Mouse (Mus musculus): ENCODE data around the gene Hsh2d. TPM values are rescaled to one million over a fixed set of nuclear protein-coding genes. Genes with fewer than 3 reads are reported as not detected.

The Hsh2d gene
- polyA plus RNA-seq, 1 experiment = 0.29 TPM

GRCm38 (mm10) chr8:72153382-72153781, 36.1 kb upstream of the Hsh2d start:
- TF ChIP-seq POLR2A (IDR thresholded peaks at IDR 0.05; ENCODE audit: borderline replicate concordance, low read depth, low read length) (no peak), CTCF (IDR thresholded peaks at IDR 0.05; ENCODE audit: low read depth, low read length) (no peak)
- Histone ChIP-seq H3K4me3 (ENCODE audit: insufficient read depth, low read length) (no peak overlapping the region), H3K4me1 (ENCODE audit: control insufficient read depth, insufficient read depth, low read length) (peaks cover 38% of the 10 kb centered on the region), H3K27ac (ENCODE audit: insufficient read depth, low read depth, low read length) (no peak overlapping the region)

DNA sequence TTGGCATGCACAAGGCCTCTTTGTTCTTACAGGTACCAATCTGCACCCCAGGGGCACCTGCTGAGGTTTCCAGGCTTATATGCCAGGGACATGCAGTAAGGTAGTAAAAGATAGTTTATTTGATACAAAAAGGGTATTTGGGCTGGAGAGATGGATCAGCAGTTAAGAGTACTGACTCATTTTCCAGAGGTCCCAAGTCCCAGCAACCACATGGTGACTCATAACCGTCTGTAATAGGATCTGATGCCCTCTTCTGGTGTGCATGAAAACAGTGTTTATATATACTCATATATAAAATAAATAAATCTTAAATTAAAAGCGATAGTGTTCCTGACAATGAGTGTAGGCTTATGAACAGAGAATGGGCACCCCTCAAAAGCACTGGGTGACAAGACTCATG, 31.3 kb upstream of the Hsh2d start:
- H3K4me1 ChIP-seq (ENCODE audit: control insufficient read depth, insufficient read depth, low read length) = peaks cover 37% of the 10 kb centered on the region
- H3K27ac ChIP-seq (ENCODE audit: insufficient read depth, low read depth, low read length) = no peak overlapping the region
- H3K4me3 ChIP-seq (ENCODE audit: insufficient read depth, low read length) = no peak overlapping the region
- TF ChIP-seq CTCF (IDR thresholded peaks at IDR 0.05; ENCODE audit: low read depth, low read length) (no peak), POLR2A (IDR thresholded peaks at IDR 0.05; ENCODE audit: borderline replicate concordance, low read depth, low read length) (no peak)

DNA sequence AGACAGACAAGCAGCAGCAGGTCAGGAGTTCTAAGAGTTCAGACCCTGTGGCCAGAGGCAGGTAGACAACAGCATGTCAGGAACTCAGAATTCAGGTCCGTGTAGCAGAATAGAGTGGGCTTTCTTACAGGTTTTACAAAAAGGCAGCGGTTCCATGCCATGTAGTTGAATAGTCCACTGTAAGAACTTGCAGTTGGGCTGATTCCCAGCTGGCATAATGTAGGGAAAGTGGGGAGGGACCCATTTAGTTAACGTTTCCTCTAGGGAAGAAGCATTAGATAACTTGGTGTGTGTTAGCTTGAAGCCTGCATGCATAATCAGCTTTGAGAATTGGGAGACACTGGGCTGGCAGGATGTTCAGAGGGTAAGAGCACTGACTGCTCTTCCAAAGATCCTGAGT, 30.7 kb upstream of the Hsh2d start:
- Histone ChIP-seq H3K4me3 (ENCODE audit: insufficient read depth, low read length) (no peak overlapping the region), H3K27ac (ENCODE audit: insufficient read depth, low read depth, low read length) (no peak overlapping the region), H3K4me1 (ENCODE audit: control insufficient read depth, insufficient read depth, low read length) (peaks cover 35% of the 10 kb centered on the region)
- TF ChIP-seq POLR2A (IDR thresholded peaks at IDR 0.05; ENCODE audit: borderline replicate concordance, low read depth, low read length) = no peak
- no peak for TF ChIP-seq CTCF (IDR thresholded peaks at IDR 0.05; ENCODE audit: low read depth, low read length)

DNA sequence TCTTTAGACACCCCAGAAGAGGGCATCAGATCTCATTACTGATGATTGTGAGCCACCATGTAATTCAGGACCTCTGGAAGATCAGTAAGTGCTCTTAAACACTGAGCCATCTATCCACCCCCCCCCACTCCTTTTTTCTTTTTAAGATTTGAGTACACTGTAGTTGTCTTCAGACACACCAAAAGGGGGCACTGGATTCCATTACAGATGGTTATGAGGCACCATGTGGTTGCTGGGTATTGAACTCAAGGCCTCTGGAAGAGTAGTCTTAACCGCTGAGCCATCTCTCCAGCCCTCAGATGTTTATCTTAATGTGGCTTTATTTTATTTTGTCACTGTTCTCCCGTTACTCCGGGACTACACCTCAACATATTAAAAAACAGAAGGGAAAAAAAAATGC, 29.4 kb upstream of the Hsh2d start:
- Histone ChIP-seq H3K27ac (ENCODE audit: insufficient read depth, low read depth, low read length) (no peak overlapping the region), H3K4me1 (ENCODE audit: control insufficient read depth, insufficient read depth, low read length) (peaks cover 25% of the 10 kb centered on the region), H3K4me3 (ENCODE audit: insufficient read depth, low read length) (peak overlapping the region; percentile 76)
- no peak for TF ChIP-seq POLR2A (IDR thresholded peaks at IDR 0.05; ENCODE audit: borderline replicate concordance, low read depth, low read length)
- no peak for TF ChIP-seq CTCF (IDR thresholded peaks at IDR 0.05; ENCODE audit: low read depth, low read length)

- Histone ChIP-seq H3K4me3 (ENCODE audit: insufficient read depth, low read length) (peak within 1 kb of the TSS; percentile 82), H3K27ac (ENCODE audit: insufficient read depth, low read depth, low read length) (peak within 1 kb of the TSS; percentile 79), H3K4me1 (ENCODE audit: control insufficient read depth, insufficient read depth, low read length) (peaks cover 25% of the 10 kb centered on the region)
- TF ChIP-seq POLR2A (IDR thresholded peaks at IDR 0.05; ENCODE audit: borderline replicate concordance, low read depth, low read length) = no peak
- no peak for TF ChIP-seq CTCF (IDR thresholded peaks at IDR 0.05; ENCODE audit: low read depth, low read length)
Observed at GRCm38 (mm10) chr8:72160707-72161697, 28.4 kb upstream of the Hsh2d start, which contains the start of gene Rab8a. Gene Rab8a (plus strand): TSS chr8:72161200.

DNA sequence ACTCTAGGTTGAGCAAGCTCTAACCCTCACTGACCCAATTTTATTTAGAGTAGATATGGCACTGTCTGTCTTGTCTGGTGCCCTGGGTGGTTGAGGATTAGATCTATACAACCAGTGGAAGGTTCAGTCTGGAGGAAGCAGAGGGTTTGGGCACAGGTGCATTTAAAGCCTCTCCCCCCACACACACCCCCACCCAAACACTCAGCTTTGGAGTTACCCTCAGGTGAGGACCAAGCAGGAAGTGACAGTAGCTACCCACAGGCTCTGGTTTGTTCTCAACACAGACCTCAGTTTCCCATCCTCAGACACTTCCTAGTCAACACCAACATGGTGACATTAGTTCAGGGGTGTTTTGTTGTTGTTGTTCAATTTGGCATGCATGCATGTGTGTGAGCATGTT, 26.6 kb upstream of the Hsh2d start:
- peak overlapping the region; percentile 82; the same call in 1 of the 2 replicates for H3K4me3 ChIP-seq (ENCODE audit: insufficient read depth, low read length)
- TF ChIP-seq POLR2A (IDR thresholded peaks at IDR 0.05; ENCODE audit: borderline replicate concordance, low read depth, low read length) = no peak
- no peak for TF ChIP-seq CTCF (IDR thresholded peaks at IDR 0.05; ENCODE audit: low read depth, low read length)
- H3K27ac ChIP-seq (ENCODE audit: insufficient read depth, low read depth, low read length) = no peak overlapping the region
- H3K4me1 ChIP-seq (ENCODE audit: control insufficient read depth, insufficient read depth, low read length) = peaks cover 28% of the 10 kb centered on the region

DNA sequence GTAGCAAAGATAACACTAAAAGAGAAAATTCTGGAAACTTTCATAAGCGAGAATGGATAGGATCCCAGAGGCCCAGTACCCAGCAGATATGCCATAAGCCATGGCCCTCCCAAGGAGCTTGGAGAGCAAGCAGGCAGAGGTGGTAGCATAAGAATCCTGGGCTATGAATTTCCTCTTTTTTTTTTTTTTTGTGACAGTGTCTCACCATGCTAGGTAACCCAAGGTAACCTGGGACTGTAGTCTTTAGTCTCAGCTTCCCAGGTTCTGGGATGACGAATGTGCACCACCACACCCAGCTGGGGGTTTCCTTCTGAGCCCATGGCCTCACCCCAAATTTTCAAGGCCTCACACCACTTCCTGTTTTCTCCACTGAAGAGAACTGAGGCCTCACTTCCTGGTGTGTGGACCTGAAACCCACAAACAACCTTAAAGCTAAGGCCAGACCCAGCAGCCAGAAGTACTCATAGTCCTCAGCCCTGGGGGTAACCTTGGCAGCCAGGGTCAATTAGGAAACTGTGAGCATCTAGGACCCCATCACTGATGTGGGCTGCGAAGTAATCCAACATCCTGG, 20.3 kb upstream of the Hsh2d start:
- Histone ChIP-seq H3K27ac (ENCODE audit: insufficient read depth, low read depth, low read length) (peak overlapping the region; percentile 63), H3K4me3 (ENCODE audit: insufficient read depth, low read length) (no peak overlapping the region), H3K4me1 (ENCODE audit: control insufficient read depth, insufficient read depth, low read length) (peaks cover 21% of the 10 kb centered on the region)
- TF ChIP-seq POLR2A (IDR thresholded peaks at IDR 0.05; ENCODE audit: borderline replicate concordance, low read depth, low read length) = no peak
- no peak for TF ChIP-seq CTCF (IDR thresholded peaks at IDR 0.05; ENCODE audit: low read depth, low read length)

DNA sequence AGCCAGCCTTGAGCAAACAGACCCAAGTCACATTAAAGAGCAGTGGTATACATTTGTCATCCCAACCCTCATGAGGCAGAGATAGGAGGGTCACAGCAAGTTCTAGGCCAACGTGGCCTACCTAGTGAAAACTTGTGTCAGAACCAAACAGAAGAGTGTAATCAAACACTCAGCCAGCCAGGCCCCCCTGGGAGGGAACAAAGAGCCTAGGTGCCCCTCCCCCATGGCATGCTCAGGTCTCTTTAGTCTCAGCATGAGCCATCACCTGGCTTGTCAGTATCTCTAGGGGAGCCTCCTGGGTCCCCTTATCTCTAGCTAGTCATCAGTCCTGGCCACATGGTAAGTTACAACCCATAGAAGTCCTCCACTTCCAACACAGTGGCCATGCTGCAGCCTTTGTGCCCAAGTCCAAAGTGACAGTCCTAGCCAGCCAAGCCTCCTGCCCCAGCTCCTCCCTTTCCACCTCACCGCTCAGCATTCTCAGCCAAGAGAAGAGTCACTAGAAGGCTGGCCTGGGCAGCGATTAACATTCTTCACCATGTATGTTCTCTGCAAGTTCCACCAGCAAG, 19.7 kb upstream of the Hsh2d start:
- H3K4me3 ChIP-seq (ENCODE audit: insufficient read depth, low read length) = no peak overlapping the region
- no peak for TF ChIP-seq POLR2A (IDR thresholded peaks at IDR 0.05; ENCODE audit: borderline replicate concordance, low read depth, low read length)
- TF ChIP-seq CTCF (IDR thresholded peaks at IDR 0.05; ENCODE audit: low read depth, low read length) = no peak
- peak overlapping the region; percentile 63 for H3K27ac ChIP-seq (ENCODE audit: insufficient read depth, low read depth, low read length)
- peaks cover 21% of the 10 kb centered on the region for H3K4me1 ChIP-seq (ENCODE audit: control insufficient read depth, insufficient read depth, low read length)

DNA sequence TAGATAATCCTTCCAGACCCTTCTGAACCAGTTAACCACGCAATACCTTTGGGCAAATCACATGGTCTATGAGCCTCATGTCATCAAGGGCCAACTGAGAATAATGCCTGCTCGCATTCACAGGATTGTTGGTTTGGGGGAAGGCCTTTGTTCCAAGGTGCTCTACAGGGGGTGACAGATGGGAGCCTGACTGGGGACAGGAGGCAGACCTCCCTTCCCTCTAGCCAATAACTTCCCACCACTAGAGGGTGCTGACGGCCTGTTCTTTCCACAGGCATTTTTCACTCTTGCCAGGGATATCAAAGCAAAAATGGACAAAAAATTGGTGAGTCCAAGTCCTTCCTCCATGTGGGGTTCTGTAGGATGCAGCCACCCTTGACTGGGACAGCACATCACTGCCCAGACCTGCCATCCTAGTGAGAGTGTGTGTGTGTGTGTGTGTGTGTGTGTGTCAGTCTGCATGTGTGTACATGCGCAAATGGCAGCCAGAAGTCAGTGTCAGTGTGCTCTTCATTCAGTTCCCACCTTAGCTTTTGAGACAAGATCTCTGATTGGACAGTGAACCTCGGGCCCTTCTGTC, 12.0 kb upstream of the Hsh2d start:
- peaks cover 12% of the 10 kb centered on the region for H3K4me1 ChIP-seq (ENCODE audit: control insufficient read depth, insufficient read depth, low read length)
- H3K4me3 ChIP-seq (ENCODE audit: insufficient read depth, low read length) = no peak overlapping the region
- H3K27ac ChIP-seq (ENCODE audit: insufficient read depth, low read depth, low read length) = no peak overlapping the region
- TF ChIP-seq CTCF (IDR thresholded peaks at IDR 0.05; ENCODE audit: low read depth, low read length) (peak; percentile 84), POLR2A (IDR thresholded peaks at IDR 0.05; ENCODE audit: borderline replicate concordance, low read depth, low read length) (no peak)
